Mouse (Mus musculus) erythroblast, embryonic 14.5 days (primary cell): ENCODE data around the gene Neu2.

Experiments
- GATA1 ChIP-seq: IDR thresholded peaks from 2 replicates; pipeline ENCODE4 v1.6.1; 2012; ENCODE audit warnings: low read length, inconsistent platforms, mixed read lengths
- TAL1 ChIP-seq: IDR thresholded peaks from 3 replicates; pipeline ENCODE4 v1.6.1; 2012; ENCODE audit warnings: low read length, inconsistent platforms, mixed read lengths

GRCm38 (mm10) chr1:87505524-87505923 is 4.2 kb upstream of the Neu2 start:
- TF ChIP-seq GATA1 (no peak), TAL1 (no peak)
